Mouse (Mus musculus): ENCODE measurements around the gene Slc35a2. TPM values are rescaled to one million over a fixed set of nuclear protein-coding genes. Genes with fewer than 3 reads are reported as not detected.

Gene Slc35a2
- total and polyA plus RNA-seq, 3 experiments: 21.2 to 30.6 (median 26.4) TPM

DNA sequence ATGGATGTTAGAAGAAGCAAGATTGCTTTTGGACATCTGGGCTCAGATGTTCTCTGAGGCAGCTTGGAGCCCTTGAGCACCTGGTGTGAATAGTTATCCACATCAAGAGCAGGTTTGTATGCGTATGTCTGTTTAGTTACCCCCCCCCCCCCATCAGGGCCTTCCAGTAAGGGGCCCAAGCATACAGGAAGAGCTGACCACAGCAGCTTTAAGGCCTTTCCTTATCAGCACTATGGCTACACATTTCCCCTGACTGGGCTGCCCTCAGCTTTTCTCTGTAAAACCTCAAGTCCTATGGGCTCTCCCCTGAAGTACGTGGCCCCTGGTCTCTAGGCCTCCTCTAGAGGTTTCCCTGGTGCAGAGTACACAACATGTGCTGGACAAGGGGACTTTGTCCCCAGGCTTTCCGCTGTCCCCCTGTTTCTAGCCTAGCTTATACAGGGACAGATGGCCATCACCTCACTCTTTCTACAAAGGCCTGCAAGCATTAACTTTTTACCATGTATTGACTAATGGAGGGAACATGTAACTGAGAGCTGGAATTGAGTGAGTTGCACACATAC, 24.6 kb upstream of the Slc35a2 start:
- peaks cover 11 to 18% of the 10 kb centered on the region in 2 experiments for H3K36me3 ChIP-seq (replicated peaks in 1 of 2; ENCODE audit: control insufficient read depth in 1 of 2, insufficient read depth in 1 of 2, low read length in 1 of 2)
- H3K4me1 ChIP-seq (ENCODE audit: control insufficient read depth in 1 of 2, insufficient read depth in 2 of 2): peaks cover 14 to 49% of the 10 kb centered on the region in 2 experiments
- peak overlapping the region; percentile 56 for H3K4me2 ChIP-seq (ENCODE audit: insufficient read depth, low read depth, poor library complexity, severe bottlenecking)
- H3K9ac ChIP-seq (ENCODE audit: insufficient read depth, low read depth): peak overlapping the region; percentile 33; the same call in 1 of the 2 replicates
- peak overlapping the region; percentile 84 for H3K27ac ChIP-seq (ENCODE audit: insufficient read depth, low read depth)
- dilution Hi-C loops (cut with MboI; ENCODE audit: extremely low pct_ligation_motif_present, extremely low pct_unique_long_range_greater_than_20kb, low sequenced_read_pairs): no loop called here
- no peak overlapping the region for H3K4me3 ChIP-seq (replicated peaks in 1 of 3; ENCODE audit: low read depth in 2 of 3, low read length in 2 of 3, poor library complexity in 1 of 3)
- peaks cover 36% of the 10 kb centered on the region for H3K79me2 ChIP-seq (replicated peaks; ENCODE audit: control insufficient read depth, extremely low read depth, insufficient read depth, poor library complexity, severe bottlenecking)
- TF ChIP-seq POLR2A (IDR thresholded peaks at IDR 0.05; ENCODE audit: low read depth, low read length) (no peak), USF2 (conservative IDR thresholded peaks at IDR 0.05; ENCODE audit: low read depth, low read length) (no peak), ZC3H11A (IDR thresholded peaks at IDR 0.05; ENCODE audit: low read depth, low read length) (no peak), MEF2A (IDR thresholded peaks at IDR 0.05; ENCODE audit: borderline replicate concordance, low read depth, low read length) (peak; percentile 44; the same call in 1 of the 2 replicates), TCF12 (IDR thresholded peaks at IDR 0.05; ENCODE audit: low read depth, low read length) (peak; percentile 70; the same call in 1 of the 2 replicates), ELF1 (IDR thresholded peaks at IDR 0.05; ENCODE audit: low read depth, low read length) (0 out of 2 replicates have a peak, but pooled peaks have one; percentile 34), IRF4 (IDR thresholded peaks at IDR 0.05; ENCODE audit: low read depth, low read length) (peak; percentile 36; the same call in 1 of the 2 replicates), NELFE (IDR thresholded peaks at IDR 0.05; ENCODE audit: low read depth, low read length) (no peak), ETS1 (conservative IDR thresholded peaks at IDR 0.05; ENCODE audit: low read depth, low read length) (peak; percentile 49), ZMIZ1 (IDR thresholded peaks at IDR 0.05; ENCODE audit: low read depth, low read length) (no peak), HCFC1 (IDR thresholded peaks at IDR 0.05; ENCODE audit: low read depth, low read length) (no peak), USF1 (IDR thresholded peaks at IDR 0.05; ENCODE audit: low read depth, low read length) (no peak), MAFK (IDR thresholded peaks at IDR 0.05; ENCODE audit: insufficient replicate concordance, low read length) (no peak), EP300 (IDR thresholded peaks at IDR 0.05; ENCODE audit: low read length) (0 out of 2 replicates have a peak, but pooled peaks have one; percentile 9), MAX (IDR thresholded peaks at IDR 0.05; ENCODE audit: low read length) (no peak), BHLHE40 (IDR thresholded peaks at IDR 0.05; ENCODE audit: low read depth, low read length) (0 out of 2 replicates have a peak, but pooled peaks have one; percentile 4), GABPA (IDR thresholded peaks at IDR 0.05; ENCODE audit: insufficient replicate concordance, low read depth, low read length) (no peak), JUND (conservative IDR thresholded peaks at IDR 0.05; ENCODE audit: low read depth, low read length) (no peak), CHD1 (IDR thresholded peaks at IDR 0.05; ENCODE audit: low read depth, low read length) (no peak)
- H3K9me3 ChIP-seq (replicated peaks; ENCODE audit: low read length): no peaks in the 10 kb centered on the region
- in situ Hi-C loops (cut with MboI; ENCODE audit: low pct_ligation_motif_present, low pct_unique_long_range_greater_than_20kb, low sequenced_read_pairs): no loop called here
- no peaks in the 10 kb centered on the region for H3K27me3 ChIP-seq (replicated peaks)
- DNase-seq (ENCODE audit: extremely low read depth): no peak

- Histone ChIP-seq H3K9me3 (replicated peaks; ENCODE audit: low read length) (no peaks in the 10 kb centered on the region), H3K4me2 (ENCODE audit: insufficient read depth, low read depth, poor library complexity, severe bottlenecking) (peak overlapping the region; percentile 50), H3K36me3 (replicated peaks in 1 of 2; ENCODE audit: control insufficient read depth in 1 of 2, insufficient read depth in 1 of 2, low read length in 1 of 2) (peaks cover 6 to 12% of the 10 kb centered on the region in 2 experiments), H3K27me3 (replicated peaks) (no peaks in the 10 kb centered on the region), H3K4me3 (replicated peaks in 1 of 3; ENCODE audit: low read depth in 2 of 3, low read length in 2 of 3, poor library complexity in 1 of 3) (no peak overlapping the region), H3K4me1 (ENCODE audit: control insufficient read depth in 1 of 2, insufficient read depth in 2 of 2) (peaks cover 18 to 82% of the 10 kb centered on the region in 2 experiments), H3K27ac (ENCODE audit: insufficient read depth, low read depth) (peak overlapping the region; percentile 98), H3K79me2 (replicated peaks; ENCODE audit: control insufficient read depth, extremely low read depth, insufficient read depth, poor library complexity, severe bottlenecking) (peaks cover 34% of the 10 kb centered on the region), H3K9ac (ENCODE audit: insufficient read depth, low read depth) (peak overlapping the region; percentile 48; the same call in 1 of the 2 replicates)
- in situ Hi-C loops (cut with MboI; ENCODE audit: low pct_ligation_motif_present, low pct_unique_long_range_greater_than_20kb, low sequenced_read_pairs) (no loop called here), dilution Hi-C loops (cut with MboI; ENCODE audit: extremely low pct_ligation_motif_present, extremely low pct_unique_long_range_greater_than_20kb, low sequenced_read_pairs) (no loop called here)
- no peak for DNase-seq (ENCODE audit: extremely low read depth)
- TF ChIP-seq GABPA (IDR thresholded peaks at IDR 0.05; ENCODE audit: insufficient replicate concordance, low read depth, low read length): no peak
- no peak for TF ChIP-seq JUN (IDR thresholded peaks at IDR 0.05; ENCODE audit: insufficient read depth, low read depth, low read length)
- TF ChIP-seq MXI1 (IDR thresholded peaks at IDR 0.05; ENCODE audit: low read depth, low read length): no peak
- no peak for TF ChIP-seq CTCF (conservative IDR thresholded peaks at IDR 0.05 in 1 of 2, IDR thresholded peaks at IDR 0.05 in 1 of 2; ENCODE audit: low read depth in 2 of 2, low read length in 2 of 2)
- no peak for TF ChIP-seq ZMIZ1 (IDR thresholded peaks at IDR 0.05; ENCODE audit: low read depth, low read length)
- no peak; the same call in 1 of the 2 replicates for TF ChIP-seq ELF1 (IDR thresholded peaks at IDR 0.05; ENCODE audit: low read depth, low read length)
- TF ChIP-seq USF2 (conservative IDR thresholded peaks at IDR 0.05; ENCODE audit: low read depth, low read length): no peak
- TF ChIP-seq TCF12 (IDR thresholded peaks at IDR 0.05; ENCODE audit: low read depth, low read length): peak; percentile 92
- TF ChIP-seq RCOR1 (conservative IDR thresholded peaks at IDR 0.05; ENCODE audit: low read depth, low read length): peak; percentile 64; the same call in 1 of the 2 replicates
- TF ChIP-seq E2F4 (IDR thresholded peaks at IDR 0.05; ENCODE audit: insufficient replicate concordance, low read depth, low read length): no peak
- no peak for TF ChIP-seq MAFK (IDR thresholded peaks at IDR 0.05; ENCODE audit: insufficient replicate concordance, low read length)
- TF ChIP-seq TBP (conservative IDR thresholded peaks at IDR 0.05; ENCODE audit: low read depth, low read length): no peak
- no peak for TF ChIP-seq SMC3 (IDR thresholded peaks at IDR 0.05; ENCODE audit: low read depth, low read length)
- TF ChIP-seq IRF4 (IDR thresholded peaks at IDR 0.05; ENCODE audit: low read depth, low read length): peak; percentile 74
- TF ChIP-seq POLR2A (IDR thresholded peaks at IDR 0.05; ENCODE audit: low read depth, low read length): no peak
- TF ChIP-seq UBTF (IDR thresholded peaks at IDR 0.05; ENCODE audit: low read depth, low read length): no peak
- peak; percentile 80; the same call in 1 of the 2 replicates for TF ChIP-seq MEF2A (IDR thresholded peaks at IDR 0.05; ENCODE audit: borderline replicate concordance, low read depth, low read length)
- no peak for TF ChIP-seq PAX5 (IDR thresholded peaks at IDR 0.05; ENCODE audit: low read length)
- TF ChIP-seq HCFC1 (IDR thresholded peaks at IDR 0.05; ENCODE audit: low read depth, low read length): no peak
- TF ChIP-seq USF1 (IDR thresholded peaks at IDR 0.05; ENCODE audit: low read depth, low read length): no peak
- TF ChIP-seq NELFE (IDR thresholded peaks at IDR 0.05; ENCODE audit: low read depth, low read length): no peak
- no peak for TF ChIP-seq ZNF384 (IDR thresholded peaks at IDR 0.05; ENCODE audit: low read depth, low read length)
- TF ChIP-seq MAX (IDR thresholded peaks at IDR 0.05; ENCODE audit: low read length): no peak
Observed at GRCm38 (mm10) chrX:7863181-7863580, 20.6 kb upstream of the Slc35a2 start.
